Mouse (Mus musculus) T-cell, adult 2 months (primary cell): ENCODE measurements around the gene Dnajc22.

ENCODE experiments used
- DNase-seq: peaks from one replicate; pipeline ENCODE4 v3.0.0; 2022; ENCODE audit warnings: low spot score

Gene Dnajc22

DNA sequence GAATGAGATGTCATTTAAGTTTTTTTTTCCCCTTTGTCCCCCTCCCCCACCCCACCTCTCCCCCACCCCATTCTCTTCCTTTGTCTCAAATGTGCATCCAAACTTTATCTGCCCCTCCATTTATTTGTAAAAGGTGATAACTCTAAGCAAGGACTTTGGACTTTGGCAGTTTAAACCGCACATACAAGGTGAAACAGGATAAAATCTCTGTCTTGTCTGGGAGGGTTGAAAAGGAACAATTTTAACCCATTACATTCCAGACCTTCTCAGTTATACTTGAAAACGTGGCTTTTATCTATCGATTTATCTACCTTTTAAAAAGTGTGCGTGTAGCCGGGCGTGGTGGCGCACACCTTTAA, 22.1 kb downstream of the Dnajc22 start:
- DNase-seq: no peak

DNA sequence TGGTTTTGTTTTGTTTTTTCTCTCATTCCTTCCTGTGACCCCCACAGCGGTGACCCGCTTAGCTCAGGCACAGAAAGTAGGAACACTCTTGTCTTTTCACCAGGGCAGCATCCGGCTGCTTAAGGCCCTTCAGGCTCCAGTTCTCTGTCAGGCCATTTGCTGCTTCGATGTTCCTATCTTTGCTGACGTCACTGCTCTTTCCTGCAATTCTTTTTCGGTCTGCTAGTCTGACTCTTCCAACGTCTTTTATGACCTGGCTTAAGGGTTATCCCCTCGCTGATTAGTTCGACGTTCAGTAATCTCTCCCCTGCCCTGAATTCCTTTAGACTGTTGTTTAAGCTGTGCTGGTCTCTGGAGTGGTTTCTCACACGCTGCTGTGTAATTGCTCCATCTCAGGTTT, 23.6 kb downstream of the Dnajc22 start:
- DNase-seq: no peak

DNA sequence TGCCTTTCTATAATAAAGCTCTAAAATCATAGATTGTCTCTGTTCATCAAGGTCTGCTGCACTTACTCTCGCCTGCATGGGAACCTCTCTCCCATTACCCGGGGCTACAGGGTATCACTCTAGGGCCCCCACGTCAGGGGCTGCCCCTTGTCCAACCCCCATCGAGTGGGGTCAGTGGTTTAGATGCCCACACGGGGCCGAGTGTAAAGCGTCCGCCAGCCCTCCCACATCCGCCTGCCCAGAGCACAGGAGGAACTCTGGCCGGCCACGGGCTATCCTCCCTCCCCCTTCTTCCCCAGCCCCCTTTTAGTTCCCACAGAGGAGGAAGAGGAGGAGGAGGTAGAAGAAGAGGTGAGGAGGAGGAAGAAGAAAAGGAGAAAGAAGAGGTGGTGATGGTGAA, 27.8 kb downstream of the Dnajc22 start:
- no peak for DNase-seq

DNA sequence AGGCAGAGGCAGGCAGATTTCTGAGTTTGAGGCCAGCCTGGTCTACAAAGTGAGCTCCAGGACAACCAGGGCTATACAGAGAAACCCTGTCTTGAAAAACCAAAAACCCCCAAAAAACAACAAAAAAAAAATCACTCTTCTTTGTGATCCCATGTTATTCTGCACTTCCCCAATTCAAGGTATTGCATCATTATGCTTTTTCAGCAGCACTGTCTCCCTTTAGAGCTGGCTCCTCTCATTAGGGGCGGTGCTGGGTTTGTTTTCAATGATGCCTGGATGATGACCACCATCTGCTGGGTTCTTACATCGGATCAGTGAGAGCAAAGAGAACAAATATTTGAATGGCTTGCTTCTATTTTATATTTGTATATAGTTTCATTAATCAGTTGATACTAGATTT, 29.7 kb downstream of the Dnajc22 start:
- no peak for DNase-seq

DNA sequence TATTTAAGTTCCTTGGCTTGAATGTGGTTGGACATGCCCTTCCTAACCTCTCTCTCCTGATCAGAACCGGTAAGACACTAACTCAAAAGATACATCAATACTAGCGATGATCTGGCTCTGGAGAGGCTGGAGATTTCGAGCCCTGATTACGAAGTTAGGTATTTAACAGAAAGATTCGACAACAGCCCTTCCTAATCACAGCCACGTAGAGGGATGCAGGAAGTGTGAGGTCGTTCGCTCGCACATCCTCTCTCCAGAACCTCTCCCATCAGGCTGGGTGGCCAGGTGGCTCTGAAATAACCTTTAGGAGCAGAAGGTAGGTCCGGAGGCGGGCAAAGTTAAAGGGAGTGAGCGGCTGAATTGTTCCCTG, 32.7 kb downstream of the Dnajc22 start, which contains the start of gene Spats2:
Gene Spats2 (plus strand): TSS at position 206 of the 370 bp plus-strand sequence.
- no peak for DNase-seq

DNA sequence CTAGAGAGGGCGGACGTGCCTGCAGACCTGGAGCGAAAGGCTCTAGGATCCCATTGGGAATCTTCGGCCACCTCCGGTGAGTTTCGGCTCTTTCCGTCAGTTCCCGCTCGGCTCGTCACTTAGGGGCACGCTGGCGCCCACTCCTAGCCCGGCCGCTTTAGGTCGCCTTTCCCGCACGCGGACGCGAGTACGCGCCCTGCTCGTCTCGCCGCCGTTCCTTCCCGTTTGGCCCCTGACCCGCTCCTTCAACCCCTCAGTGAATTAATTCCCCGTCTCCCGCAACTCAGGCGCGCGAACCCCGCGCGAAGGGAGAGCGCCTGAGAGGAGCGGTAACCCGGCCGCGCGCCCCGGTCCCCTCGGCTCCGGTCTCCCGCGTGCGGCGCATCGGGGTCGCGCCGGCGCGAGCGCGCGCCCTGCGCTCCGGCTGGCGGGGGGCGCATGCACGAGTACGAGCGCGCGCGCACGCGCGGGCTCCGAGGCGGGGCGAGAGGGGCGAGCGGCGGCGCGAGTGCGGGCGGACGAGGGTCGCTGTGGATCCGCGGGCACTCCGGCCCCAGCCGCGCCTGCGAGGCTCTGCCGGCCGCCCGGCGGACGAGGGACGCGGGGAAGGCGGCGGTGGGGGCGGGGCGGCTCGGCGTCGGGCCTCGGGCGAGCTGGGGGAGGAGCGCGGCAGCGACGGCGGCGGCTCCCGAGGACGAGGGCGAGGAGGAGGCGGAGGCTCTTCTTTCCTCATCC, 33.3 kb downstream of the Dnajc22 start:
- DNase-seq: peak; percentile 13

DNA sequence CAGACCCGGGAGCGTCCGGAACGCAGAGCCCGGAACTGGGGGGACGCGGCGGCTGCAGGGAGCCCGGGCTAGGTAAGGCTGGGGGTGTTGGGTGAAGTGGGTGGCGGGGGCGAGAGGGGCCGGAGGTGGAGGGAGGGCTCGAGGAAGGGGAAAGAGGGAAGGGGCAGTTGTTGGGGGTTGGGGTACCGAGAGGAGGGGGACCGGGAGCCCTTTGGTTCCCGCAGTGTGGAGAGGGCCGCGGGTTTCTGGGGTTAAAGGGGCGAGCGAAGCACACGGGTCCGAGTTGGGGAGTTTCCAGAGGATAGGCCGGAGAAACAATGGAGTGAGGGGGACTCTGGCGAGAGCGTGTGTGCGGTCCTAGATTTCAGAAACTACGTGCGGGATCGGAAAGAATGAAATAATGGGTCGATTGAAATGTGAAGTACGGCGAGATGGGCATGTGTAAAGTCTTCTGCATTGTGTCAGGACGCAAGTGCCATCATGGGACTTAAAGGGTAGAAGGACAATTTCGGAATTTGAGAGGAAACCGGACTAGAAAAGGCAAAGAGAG, 33.9 kb downstream of the Dnajc22 start:
- no peak for DNase-seq

DNA sequence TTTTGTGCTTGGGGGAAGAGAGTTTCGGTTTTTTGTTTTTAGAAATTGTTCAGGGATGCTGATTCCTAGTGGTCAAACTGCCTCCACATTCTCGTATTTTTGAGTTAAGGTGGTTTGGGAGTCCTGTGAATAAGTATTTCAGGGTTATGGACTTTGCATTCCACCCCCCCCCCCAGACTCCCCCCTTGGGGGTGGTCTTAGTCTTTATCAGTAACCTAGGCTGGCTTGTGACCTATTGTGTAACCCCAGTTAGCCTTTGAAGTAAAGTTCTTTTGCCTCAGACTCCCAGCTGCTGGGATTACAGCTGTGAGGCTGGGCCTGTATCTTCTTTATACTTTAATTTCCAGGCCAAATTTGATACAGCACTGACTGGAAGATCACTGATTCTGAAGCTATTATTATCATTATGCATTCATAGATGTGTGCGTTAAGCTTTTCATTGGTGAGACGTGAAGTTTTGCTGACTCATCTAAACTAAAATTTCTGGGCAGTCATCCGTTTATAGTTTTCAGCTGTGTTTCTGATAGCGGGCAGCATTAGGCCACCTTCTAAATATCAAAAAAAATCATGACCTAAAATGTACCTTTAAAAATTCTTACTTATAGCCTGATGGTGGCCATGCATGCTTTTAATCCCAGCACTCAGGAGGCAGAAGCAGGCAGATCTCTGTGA, 35.0 kb downstream of the Dnajc22 start:
- no peak for DNase-seq

DNA sequence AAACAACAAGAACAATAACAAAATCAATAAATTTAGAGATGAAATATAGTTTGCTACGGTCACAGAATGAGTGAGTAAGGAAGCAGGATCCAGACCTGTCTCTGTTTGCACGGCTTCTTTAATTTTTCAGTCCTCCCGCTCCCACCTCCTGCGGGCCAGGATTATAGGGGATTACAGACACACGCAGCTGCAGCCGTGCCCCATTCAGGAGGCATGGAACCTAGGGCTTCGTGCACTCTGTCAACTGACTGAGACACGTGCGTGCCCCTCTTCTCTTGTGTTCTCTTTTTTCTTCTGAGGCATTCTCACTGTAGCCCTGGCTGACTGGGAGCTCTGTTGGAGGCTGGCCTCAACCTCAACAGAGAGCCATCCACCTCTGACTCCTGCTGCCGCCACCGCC, 36.5 kb downstream of the Dnajc22 start:
- DNase-seq: no peak

DNA sequence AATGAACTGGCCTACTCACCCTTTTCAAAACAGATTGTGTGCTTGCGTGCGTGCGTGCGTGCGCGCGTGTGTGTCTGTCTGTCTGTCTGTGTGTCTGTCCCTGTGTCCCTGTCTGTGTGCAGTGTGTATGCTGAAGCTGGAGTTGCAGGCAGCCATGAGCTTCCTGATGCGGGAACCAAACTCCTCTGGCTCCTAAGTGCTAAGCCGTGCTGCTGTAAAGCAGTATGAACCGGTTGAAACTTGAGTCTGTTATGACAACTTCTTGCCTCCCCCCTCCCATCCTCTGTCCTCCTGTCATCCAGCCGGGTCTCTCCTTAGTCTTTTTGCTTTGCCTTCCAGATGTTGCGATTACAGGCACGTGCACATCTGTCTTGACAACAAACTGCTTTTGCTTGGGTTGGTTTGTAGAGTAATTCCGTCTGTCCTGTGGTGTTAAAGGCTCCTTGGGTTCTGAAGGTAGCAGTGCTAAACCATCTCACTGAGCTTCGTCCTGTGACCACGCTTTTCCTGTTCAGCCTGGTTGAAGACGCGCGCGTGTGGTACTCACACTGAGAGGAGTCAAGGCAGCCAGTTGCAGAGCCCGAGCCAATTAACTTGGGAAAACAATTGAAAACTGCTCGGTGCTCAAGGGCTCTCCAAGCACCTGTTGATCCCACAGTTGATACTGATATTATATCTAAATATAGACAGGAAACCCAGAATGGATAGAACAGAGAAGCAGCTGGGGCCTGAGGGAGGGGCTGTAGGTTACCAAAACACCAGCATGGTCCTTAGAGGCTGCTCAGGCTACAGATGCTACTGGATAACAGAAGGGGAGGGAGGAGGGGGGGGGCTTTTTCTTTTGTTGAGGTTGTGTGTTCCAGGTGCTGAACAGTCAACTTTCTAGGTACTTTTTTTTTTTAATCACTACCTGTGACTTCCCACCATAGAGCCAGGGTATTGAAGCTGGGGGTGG, 37.3 kb downstream of the Dnajc22 start:
- peak; percentile 9 for DNase-seq

DNA sequence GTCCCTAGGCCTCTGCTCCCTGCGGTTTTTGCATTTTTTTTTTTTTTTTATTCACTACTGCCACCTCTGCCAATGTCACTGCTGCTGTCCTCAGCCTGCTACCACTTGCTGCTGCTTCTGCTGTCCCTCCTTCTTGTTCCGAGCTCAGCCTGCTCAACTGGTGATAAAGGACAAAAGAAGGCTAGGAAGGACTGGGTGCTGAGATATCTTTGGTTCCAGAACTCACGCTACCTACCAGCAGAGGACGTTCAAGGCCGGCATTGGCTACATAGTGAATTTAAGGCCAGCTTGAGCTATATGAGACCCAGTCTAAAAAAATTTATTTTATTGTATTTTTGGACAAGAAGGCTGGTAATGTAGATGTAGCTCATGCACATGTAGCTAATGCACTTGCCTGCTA, 45.4 kb downstream of the Dnajc22 start:
- no peak for DNase-seq

DNA sequence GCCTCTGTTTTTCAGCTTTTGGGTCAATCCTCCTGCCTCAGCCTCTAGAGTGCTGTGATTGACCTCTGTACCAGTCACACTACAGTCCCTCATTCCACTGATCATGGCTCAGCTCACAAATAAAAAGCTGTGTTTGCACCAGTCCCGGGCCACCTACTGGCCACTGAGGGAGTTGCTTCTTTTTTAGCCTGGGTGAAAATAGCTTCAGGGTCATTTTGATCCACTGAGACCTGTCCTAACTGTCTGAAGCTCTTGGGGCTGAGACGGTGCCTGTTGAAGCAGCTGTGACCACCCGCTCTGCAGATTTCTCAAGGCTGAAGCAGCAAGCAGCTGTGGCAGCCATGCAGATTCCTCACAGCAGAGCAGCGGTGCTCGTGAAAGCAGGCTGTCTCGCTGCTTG, 46.7 kb downstream of the Dnajc22 start:
- DNase-seq: no peak

DNA sequence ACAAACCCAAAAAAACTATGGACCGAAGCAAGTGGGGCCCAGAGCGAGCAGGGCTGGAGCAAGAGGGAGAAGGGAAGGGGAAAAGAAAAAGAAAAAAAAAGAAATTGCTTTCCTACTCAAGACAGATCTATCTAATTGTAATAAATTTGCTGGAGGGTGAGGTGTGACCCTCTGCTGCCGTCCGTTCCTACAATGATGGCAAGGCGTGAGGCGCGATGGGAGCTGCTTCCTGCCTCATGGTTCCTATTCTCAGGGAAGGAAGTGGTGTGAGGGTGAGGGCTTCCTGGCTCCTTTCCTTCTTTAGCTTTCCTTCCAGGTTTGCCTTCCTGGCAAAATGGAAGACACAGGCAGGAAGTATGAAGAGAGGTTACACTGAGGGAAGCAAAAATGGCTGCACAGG, 57.5 kb downstream of the Dnajc22 start:
- no peak for DNase-seq

DNA sequence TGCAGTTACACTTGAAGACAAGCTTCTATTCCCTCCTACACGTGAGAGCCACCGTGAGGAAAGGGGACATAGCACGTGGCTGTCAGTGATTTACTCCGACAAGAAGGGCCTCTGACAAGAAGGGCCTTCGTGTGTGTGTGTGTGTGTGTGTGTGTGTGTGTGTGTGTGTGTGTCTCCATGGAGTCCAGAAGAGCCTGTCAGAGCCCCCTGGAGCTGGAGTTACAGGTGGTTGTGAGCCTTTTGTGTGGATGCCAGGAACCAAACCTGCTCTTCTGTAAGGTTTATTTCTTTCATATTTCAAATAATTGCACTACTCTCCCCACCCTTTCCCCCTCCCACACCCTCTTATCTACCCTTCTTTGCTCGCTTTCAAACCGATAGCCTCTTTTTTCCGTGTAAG, 58.4 kb downstream of the Dnajc22 start:
- DNase-seq: no peak

DNA sequence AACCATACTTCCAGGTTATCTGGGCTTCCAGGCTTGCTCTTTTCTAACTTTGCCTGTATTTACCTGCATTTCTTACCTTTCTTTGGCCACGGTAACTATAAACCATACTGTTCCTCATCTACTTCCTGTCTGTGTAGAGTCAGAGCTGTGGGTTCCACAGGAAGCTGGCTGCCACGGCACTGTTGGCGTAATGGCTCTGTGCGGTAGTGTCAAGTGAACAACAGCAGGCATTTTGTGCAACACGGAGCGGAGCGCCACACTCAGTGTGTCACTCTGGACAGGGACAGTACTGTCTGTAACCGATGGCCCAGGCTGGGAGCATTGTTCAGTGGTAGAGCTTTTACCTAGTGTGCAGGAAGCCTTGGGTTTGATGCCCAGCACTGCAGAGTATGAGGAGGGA, 60.5 kb downstream of the Dnajc22 start:
- DNase-seq: peak; percentile 43
